Mouse (Mus musculus) NIH3T3 (cell line): ENCODE measurements at regions not wholly inside any gene's neighbourhood (a gene's known extent, or its start where the extent isn't known, plus 50 kb on each side); places are given as distances from the start of the nearest gene placed in this dataset.
A peak's percentile ranks its signal among the peaks of the same experiment; 100 is the strongest.

Experiments used
- DNase-seq: peaks from one replicate; pipeline ENCODE4 v3.0.0-alpha.2; 2012; ENCODE audit warnings: low read depth

DNA sequence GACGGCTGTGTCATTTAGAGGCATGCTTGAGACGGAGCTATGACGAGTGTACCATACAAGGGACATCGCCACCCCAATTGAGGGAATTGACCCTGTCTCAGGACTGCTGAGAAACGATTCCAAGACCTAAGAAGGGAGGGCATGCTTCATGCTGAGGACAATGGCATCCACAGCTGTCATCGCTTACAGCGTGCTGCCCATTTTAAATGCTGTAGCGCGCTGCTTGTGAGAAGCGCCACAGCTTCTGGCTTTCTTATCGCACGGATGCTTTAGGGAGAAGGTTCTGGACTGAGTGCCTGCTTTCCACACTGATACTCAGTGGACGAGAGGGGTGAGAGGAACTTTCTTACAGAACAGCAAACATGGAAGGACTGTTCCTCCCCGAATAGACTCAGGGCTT is 357.8 kb upstream of the Arglu1 start:
- no peak for DNase-seq

DNA sequence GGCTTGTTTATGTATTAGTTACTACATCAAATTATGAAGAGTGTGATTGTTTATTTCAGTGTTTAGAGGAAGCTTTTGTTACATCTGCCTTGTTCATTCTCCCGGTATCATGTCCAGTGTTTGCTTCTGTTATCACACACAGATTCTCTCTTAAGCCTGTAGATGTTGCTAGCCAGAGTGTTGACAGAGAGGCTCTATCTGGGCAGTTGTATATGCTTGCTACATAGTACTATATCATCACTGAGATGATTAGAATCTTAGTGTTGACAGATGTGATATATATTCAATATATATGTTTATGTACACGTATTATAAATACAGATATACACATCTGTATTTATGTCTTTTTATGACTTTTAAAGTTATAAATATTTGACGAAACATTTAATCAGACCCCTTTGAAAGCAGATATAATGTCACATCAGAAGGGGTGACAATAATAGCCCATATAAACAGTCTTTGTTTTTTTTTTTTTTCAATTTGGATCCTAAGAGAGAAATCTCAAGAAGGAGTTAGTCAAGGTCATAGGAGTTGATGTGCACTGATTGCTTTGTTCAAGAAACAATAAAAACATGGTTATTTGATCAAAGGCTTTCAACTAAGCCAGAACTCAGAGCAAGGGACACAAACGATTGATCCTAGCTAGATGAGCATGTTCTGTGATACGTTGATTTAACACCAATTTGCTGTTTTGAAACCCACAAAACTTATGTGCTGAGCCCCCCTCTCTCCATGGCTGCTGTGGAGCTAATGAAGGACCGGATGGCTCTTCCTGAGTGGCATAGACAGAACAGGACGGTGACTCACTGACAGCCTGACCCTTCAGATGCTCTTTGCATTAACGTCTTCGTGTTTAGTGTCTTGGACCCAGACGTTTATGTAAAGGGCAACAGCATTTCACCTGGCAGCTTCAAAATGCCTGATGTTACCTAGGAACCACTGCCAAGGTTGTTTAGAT is 352.8 kb upstream of the Arglu1 start:
- DNase-seq = no peak

DNA sequence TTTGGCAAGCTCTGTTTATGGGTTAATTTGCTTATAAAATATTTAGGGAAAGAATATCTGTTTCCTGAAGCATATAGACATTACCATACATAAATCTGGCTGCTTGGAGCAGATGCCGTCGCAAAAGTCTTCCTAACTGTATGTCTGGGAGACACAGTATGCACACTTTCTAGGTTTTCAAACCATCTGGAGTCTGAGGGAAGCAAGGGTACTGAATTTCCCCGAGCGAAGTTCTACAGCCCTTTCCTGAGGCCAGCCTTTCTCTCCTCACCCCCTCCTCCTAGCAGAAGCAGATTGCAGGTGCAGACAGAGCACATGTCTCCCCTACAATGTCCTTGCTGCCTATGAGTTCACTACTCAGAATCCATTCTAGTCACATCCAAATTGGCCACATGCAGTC is 338.8 kb upstream of the Arglu1 start:
- no peak for DNase-seq

DNA sequence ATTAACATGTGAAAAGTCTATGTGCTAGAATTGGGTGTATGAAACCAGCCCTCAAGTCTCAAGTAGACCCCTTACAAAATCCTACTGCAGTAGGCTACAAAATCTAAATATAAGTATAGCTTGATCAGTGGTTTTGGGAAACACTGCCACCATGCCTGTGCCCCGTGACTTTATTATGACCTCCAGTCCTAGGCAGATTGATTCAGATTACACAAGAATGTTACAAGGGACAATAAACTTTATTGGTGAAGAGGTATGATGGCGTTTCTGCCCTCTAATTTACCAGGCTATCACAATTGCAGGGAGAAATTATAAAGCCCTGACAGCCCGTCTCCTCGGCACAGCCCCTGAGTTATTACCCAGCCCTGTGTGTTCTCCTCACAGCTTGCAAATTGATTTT is 337.4 kb upstream of the Arglu1 start:
- DNase-seq = no peak

DNA sequence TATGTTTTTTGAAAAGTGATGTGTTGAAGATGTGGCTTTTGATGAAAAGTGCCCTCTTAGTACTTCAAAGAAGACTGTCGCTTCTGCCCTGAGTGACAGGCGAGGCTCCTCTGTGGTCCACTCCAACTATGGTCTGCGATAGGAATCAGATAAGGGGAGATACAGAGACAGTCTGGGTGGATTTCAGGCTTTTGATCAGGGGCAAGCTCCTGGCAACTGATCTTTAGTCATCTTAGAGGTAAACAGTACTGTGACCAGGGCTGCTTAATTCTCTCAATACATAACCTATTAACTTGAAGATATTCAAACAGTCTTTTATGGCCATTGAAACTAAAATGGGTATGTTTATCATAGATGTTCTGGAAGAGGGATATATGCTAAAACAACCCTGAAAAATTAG is 335.6 kb upstream of the Arglu1 start:
- DNase-seq = no peak

DNA sequence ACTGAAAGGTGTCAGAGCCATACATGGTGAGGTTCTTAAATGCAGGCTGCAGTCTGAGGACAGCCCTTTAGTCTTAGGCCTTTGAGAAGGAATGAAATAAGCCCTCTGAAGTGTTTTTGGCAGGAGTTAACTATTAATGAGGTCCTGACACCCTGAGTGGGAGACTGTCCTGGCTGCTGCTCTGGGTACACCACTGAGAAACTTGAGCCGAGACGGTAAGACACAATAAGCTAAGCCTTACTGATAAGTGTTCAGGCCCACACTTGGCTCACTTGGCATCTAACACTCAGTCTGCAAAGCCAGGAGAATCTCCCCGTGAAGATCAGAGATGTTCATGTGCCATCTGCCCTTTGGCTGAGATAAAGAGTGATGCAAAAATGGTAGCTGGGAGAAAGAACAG is 335.1 kb upstream of the Arglu1 start:
- DNase-seq = no peak

DNA sequence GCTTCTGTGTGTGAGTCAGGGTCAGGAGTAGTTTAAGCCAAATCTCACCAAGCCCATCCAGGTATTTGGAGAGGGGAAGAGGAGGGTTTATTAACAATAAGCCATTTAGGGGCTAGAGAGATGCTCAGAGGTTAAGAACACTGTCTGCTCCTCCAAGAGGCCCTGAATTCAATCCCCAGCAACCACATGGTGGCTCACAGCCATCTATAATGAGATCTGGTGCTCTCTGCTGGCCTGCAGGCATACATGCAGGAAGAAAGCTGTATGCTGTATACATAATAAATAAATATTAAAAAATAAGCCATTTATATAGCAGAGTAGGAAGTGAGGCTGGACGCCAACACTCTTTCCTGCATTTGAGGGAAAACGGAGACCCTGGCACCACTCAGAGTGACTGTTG is 330.4 kb upstream of the Arglu1 start:
- DNase-seq = no peak

DNA sequence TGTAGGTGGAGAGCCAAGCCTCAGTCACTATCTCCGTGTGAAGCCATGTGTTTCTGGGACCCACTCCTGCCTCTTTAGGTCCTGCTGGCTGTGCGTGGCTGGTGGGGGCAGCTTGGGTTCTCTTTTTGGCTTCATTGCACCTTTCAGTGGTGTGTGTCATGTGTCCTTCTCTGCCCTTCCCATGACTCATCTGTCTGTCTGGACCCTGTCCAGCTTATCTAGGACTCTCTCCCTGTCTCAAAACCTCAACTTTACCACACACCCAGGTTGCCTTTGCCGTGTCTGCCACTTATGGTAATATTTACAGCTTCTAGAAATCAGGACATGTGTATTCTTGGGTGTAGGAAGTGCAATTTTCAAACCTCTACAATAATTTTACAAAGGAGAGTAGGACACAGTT is 329.9 kb upstream of the Arglu1 start:
- peak; percentile 6 for DNase-seq

DNA sequence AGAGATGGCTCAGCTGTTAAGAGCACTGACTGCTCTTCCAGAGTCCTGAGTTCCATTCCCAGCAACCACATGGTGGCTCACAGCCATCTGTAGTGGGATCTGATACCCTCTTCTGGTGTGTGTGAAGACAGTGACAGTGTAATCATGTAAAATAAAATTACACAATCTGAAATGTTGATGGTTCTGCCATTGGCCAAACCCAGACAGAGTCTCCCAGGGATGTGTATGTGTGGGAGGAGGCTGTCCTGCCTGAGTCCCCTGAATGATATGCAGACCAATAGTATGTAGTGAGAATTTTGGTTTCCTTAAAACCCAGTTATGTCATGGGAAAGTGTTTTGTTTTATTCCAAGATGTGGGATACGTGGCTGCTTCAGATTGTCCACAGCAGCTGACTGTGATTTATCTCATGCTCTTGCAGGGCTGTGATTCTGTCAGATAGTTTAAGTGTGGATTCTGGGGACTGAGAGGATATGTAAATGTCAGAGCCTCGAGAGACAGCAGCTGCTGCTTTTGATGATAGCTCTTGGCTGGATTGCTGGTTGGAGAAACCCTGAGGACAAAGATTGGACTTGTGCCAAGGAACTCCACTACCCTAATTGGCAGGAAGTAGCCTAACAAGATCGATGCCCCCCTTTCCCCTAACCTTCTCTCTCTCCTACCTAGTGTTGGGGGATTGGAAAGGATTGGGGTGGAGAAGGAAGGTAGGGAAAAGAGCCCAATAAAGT is 321.6 kb upstream of the Arglu1 start:
- no peak for DNase-seq

DNA sequence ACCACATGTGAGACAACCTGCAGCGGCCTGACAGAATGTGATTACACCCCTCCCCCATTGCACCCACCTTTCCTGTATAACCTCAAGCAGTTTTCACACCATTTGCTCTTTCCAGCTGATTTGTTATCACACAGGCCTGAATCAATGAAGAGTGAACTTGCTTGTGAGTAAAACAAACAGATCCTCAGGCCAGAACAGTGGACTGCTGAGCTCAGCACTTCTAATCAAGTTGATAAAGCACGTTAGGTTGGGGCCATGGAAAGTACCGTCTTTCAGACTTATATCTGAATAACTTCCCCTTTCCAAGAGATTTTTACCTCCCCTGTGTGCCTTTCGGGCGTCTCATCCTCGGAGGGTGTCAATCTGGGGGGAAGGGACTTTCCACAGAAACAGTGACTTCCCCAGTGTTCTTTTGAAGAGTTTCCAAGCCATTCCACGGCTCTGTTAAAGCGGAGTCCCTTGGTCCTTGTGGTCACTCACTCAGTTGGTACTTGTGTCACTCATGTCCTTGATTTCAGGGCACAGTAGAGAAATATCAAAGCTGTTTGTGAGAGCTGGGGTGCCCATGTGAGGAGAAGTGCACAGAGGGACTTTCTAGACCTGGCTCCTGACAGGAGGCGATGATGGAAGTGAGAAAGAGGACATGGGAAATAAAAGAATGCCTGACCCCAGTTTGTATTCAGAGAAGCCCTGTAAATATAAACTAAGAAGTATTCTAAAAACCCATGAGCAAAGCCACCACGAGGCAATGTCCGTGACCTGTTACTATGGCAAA is 317.9 kb upstream of the Arglu1 start:
- DNase-seq = no peak

DNA sequence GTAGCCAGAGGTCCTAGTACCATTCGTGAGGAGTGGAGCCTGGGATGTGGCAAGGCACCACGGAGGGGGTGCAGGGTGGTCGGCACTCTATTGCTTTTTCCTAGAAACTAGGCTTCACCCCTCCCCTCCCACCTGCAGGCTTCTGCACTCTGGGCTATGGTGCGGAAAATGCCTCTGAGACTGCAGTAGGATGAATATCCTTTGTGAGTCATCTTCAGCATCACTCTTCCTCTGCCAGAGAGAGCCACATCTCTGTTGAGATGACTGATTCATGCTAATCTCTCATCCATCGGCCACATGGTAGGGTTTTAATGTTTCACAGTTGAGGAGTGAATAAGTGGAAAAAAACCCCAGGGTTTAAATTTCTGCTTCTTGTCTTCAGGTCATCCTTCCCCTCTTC is 309.6 kb upstream of the Arglu1 start:
- DNase-seq = no peak

DNA sequence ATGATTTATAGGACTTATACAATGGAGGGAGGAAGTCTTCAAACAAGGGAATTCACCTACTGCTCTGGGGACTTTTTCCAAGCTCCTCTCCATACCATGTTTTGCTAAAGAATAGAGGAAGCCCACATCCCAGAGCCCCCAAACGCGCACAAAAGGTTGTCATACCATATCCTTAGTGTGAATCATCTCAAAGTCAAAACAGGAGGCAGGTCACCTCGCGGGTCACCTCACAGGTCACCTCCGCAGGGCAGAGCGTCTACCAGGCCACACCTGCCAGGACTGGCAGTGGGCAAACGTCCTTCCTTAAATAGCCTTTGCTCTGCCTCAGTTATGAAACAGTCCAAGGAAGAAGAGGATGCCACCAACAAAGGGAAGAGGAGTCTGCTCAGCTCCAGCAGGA is 307.3 kb upstream of the Arglu1 start:
- no peak for DNase-seq

DNA sequence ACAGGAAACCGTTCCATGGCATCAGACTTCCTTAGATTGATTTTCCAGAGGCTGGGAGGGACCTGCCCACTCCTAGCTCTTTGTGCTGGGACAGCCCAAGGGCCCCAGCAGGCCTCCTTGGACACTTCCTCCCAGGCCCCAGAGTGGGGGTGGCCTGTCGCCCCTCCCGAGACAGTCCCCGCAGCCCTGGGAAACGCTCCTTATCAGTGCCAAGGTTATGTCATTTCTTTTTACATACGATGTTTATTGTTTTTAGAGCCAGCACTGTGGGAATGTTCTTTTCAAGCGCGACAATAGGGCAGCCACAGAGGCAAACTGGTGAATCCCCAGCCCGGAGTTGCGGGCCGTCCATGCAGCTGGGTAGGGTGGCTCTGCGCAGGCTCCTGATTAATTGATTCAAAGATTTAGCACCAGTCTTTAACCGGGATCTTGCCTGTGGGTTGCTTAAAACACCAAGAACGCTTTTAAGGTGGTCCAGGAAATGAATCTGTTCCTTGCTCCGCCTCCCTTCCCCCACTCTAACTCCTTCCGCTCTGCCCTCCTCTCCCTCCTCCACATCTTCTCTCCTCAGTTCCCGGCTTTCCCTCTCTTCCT is 304.4 kb upstream of the Arglu1 start:
- no peak for DNase-seq

DNA sequence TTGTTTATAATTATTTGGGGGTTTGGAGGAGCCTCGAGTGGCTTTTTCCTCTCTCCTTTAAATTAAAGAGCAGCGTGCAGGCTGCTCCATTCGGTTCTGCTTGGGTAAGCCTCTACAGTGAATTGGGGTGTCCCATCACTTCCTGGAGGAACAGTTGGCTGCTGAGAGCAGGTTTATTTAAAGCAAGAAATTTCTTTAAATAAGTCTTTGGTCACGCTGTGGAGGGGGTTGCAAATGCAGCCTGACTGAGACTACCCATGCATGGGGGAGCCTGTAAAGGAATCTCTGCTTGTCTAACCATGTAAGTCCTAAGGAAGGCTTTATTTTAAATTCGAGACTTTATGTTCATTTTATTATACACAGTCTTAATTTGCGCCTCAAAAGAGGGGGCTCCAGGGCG is 303.7 kb upstream of the Arglu1 start:
- no peak for DNase-seq

DNA sequence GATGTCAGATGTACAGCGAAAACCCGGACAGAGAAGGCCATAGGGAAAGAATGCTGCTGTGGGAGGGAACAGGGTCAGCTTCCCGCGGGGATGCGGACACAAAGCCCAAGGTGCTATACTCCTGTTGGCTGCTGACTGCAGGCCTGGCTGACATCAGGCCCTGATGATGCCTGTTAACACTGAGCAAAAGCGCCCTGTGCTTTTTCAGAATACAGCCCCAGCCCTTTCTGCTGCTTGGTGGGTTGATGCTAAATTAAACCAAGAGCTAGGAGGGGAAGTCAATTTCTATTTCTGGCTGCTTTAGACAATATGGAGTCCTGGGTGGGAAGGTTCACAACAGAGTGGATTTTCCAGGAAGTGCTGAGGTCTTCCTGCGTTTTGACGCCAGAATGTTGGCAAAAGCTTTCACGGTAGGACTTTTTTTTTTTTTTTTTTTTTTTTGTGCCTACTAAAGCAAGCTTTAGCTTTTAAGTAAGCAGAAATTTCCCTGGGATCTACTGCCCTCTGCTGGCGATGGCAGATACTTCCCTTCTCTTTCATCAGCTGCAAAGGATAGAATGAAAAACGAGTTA is 302.2 kb upstream of the Arglu1 start:
- peak; percentile 87 for DNase-seq

DNA sequence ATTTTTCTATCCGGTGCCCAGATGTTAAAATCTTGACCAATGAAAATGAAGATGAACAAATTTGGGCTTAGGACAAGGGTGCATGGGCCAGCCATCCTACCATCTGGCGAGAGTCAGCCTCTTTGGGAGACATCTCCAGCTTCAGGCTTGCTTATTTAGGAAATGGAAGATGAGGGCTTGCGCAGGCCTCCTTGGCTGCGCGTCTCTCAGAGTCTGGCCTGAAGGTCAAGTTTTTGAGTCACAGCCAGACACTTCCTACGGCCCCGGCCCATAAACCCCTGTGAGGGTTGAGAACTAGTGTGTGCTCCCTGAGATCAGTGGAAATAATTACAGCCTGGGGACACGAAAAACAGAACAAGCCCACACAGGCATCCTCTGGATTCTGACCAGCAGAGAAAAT is 300.7 kb upstream of the Arglu1 start:
- DNase-seq = no peak

DNA sequence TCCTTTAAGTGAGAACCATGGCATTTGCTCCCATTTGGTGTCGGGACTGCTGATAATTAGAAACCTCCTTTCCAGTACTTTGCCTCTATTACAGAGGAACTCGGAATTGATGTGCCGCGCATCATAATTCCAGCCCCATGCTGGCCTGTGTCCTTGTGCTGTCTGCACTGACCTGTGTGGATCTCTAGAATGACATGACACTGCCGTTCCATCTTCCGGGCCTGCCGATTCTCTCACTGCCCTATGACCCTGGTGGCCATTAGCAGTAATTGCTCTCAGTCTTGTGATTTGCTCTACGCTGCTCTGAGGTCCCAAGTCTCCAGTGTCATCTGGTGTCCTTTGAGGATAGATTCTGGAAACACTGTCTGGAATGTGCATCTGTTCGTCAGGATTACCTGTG is 295.7 kb upstream of the Arglu1 start:
- DNase-seq = no peak

DNA sequence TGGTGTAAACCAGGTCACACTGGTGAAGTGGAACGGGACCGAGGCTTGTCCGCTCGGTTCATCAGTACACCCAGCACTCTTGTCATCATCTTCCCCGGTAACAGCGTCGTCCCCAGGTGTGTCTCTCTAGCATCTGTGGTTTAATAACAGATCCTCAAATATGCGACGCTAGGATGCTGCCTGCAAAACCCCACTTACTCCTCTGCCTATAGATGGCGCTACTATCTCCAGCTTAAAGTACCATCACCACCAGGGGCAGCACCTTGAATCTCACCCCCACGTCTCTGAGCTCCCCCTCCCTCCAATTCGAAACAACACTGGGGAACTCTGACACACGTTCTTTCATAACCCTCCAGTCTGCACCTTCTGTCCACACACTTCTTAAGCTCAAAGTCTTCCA is 295.1 kb upstream of the Arglu1 start:
- DNase-seq = no peak

DNA sequence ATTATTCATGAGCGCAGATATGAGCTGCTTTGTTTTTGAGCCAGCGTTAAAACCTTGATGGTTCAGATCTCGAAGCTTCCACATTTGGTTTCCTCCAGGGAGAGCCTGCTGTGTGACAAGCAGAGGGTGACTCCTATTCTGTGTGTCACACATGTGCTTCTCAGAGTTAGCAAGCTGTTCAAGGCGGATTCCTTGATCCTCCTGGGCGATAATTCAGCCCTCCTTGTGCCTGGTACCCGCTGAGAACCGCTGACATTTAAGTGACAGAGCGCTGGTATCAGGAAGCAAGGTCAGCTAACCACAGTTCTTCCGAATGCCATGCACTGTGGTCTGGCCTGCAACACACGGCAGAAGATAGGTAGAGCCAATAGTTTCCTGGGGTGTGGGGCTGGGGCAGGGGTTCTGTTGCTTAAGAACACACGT is 294.5 kb upstream of the Arglu1 start:
- no peak for DNase-seq

DNA sequence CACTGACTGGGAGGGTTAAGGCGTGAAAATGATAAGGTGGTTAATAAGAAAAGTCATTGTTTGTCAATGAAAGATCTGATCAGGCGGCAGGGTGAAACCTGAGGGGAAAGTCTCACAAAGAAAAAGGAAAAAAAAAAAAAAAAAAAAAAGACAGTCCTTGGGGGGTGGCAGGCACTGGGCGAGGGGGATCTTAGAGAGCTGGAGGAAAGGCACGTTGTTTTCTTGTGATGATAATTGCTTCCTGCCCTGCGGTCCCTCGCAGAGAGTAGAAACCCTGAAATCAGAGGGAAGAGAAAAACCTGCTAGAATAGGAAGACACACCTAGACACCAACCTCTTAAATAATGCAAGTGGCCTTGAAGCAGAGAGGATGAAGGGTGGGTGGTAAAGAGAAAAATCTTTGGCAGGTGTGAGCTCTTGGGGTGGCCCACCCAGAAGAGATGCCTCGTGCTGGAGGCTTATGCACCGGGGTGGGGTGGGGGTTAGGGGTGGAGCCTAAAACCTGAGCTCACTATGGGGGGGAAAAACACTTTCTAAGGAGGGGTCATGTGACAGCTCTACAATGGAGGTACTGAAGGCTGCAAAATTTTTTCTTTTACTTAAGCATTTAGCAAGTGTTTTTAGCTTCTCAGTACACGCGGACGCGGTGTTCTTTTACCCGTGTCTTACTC is 294.0 kb upstream of the Arglu1 start:
- no peak for DNase-seq

DNA sequence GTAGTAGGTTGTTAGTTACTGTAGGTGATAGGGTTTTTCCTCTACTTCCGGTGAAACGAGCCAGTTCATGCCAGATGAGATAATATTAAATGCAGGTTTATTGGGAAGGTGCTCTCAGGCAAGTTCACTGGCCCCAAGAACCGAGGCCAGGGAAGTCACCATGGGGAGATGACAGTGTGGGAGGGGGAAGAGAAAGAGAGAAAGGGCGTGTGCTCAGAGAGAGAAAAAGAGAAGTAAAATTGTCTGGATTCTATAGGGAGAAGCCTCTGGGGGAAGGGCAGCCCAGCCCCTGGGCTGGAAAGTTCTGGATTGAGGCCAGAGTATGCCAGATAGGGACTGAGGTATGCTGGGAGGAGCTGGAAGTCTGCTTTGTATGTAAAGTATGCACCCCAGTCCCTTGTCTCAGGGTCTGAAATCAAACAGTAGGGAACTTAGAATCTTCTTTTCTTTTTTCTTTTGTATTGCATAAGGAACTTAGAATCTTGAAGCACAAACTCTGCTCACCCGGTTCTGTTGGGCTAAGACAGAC is 292.9 kb upstream of the Arglu1 start:
- no peak for DNase-seq
